ENCODE assay signal across 8 mouse cellular contexts in genomic region chr5:17556073-17556473, GRCm38 (mm10). TPM values are rescaled to one million over a fixed set of nuclear protein-coding genes. Genes with fewer than 3 reads are reported as not detected.
DNase-seq lines count a peak whose midpoint lies in the region; ATAC-seq and TF ChIP-seq lines count a peak whose summit lies in the region.

No protein-coding gene starts in this region.

- no peak overlapping the region for H3K4me3 ChIP-seq in midbrain, embryonic 12.5 days
- H3K4me3 ChIP-seq in midbrain, embryonic 10.5 days = no peak overlapping the region
- no peak overlapping the region for H3K4me3 ChIP-seq in lung, adult 2 months (replicated peaks; ENCODE audit: extremely low read depth, low read depth, low read length)
- no peak overlapping the region for H3K4me3 ChIP-seq in heart, embryonic 10.5 days

- H3K4me2 ChIP-seq in midbrain, embryonic 12.5 days (replicated peaks) = no peak overlapping the region

- no peaks in the 10 kb centered on the region for H3K4me1 ChIP-seq in midbrain, embryonic 12.5 days
- no peaks in the 10 kb centered on the region for H3K4me1 ChIP-seq in midbrain, embryonic 10.5 days
- peaks cover 7% of the 10 kb centered on the region for H3K4me1 ChIP-seq in lung, adult 2 months (ENCODE audit: control insufficient read depth, insufficient read depth, low read length)
- H3K4me1 ChIP-seq in heart, embryonic 10.5 days = peaks cover 8% of the 10 kb centered on the region; the same call in 1 of the 2 replicates

- H3K27ac ChIP-seq in midbrain, embryonic 12.5 days (replicated peaks) = no peak overlapping the region
- no peak overlapping the region for H3K27ac ChIP-seq in midbrain, embryonic 10.5 days (replicated peaks)
- H3K27ac ChIP-seq in heart, embryonic 10.5 days = no peak overlapping the region

- H3K27me3 ChIP-seq in midbrain, embryonic 12.5 days = no peaks in the 10 kb centered on the region
- no peaks in the 10 kb centered on the region for H3K27me3 ChIP-seq in midbrain, embryonic 10.5 days (ENCODE audit: low read depth, poor library complexity, severe bottlenecking)
- H3K27me3 ChIP-seq in heart, embryonic 10.5 days (ENCODE audit: insufficient read depth, poor library complexity, severe bottlenecking) = no peaks in the 10 kb centered on the region; the same call in 1 of the 2 replicates

- no peaks in the 10 kb centered on the region for H3K36me3 ChIP-seq in midbrain, embryonic 12.5 days
- no peaks in the 10 kb centered on the region for H3K36me3 ChIP-seq in midbrain, embryonic 10.5 days
- H3K36me3 ChIP-seq in heart, embryonic 10.5 days = no peaks in the 10 kb centered on the region

- no peak for DNase-seq in midbrain, embryonic 10.5 days (ENCODE audit: low spot score)
- peak; percentile 57 for DNase-seq in adrenal gland, postnatal 14 days
- DNase-seq in gonadal fat pad, adult 2 months (ENCODE audit: low read depth) = peak; percentile 98
- DNase-seq in lung, adult 2 months = peak; percentile 32
- DNase-seq in urinary bladder, postnatal 36 days (ENCODE audit: low spot score in 2 of 2) = peak; percentile 30 to 44
- DNase-seq in thymus, postnatal 25 days = no peak
- DNase-seq in heart, embryonic 10.5 days (ENCODE audit: low spot score) = no peak

- ATAC-seq in midbrain, embryonic 12.5 days (ENCODE audit: low FRiP score, low read depth) = peak; percentile 77; the same call in 1 of the 2 replicates

- no peak for TF ChIP-seq POLR2A in lung, adult 2 months (IDR thresholded peaks at IDR 0.05; ENCODE audit: borderline replicate concordance, extremely low read depth, low read depth, low read length)

- no peaks in the 10 kb centered on the region for H3K9me3 ChIP-seq in midbrain, embryonic 12.5 days
- no peaks in the 10 kb centered on the region for H3K9me3 ChIP-seq in midbrain, embryonic 10.5 days (replicated peaks)
- no peaks in the 10 kb centered on the region for H3K9me3 ChIP-seq in heart, embryonic 10.5 days

- TF ChIP-seq CTCF in lung, adult 2 months (IDR thresholded peaks at IDR 0.05; ENCODE audit: insufficient read depth, low read length) = no peak

- H3K9ac ChIP-seq in midbrain, embryonic 12.5 days (replicated peaks) = no peak overlapping the region

- WGBS in midbrain, embryonic 12.5 days = 55% methylated on average over 7 of the region's 7 CpGs
- 75% methylated on average over 7 of the region's 7 CpGs for WGBS in midbrain, embryonic 10.5 days
- 10% methylated on average over 7 of the region's 7 CpGs for WGBS in lung, adult 2 months
- WGBS in heart, embryonic 10.5 days = 32% methylated on average over 7 of the region's 7 CpGs

RNA-seq across cellular contexts. Expression of gene Sema3c, which starts 18.0 kb away (rescaled TPM):
- 17.1 and 20.1 TPM in 2 replicates for polyA plus RNA-seq in midbrain, embryonic 12.5 days (2016; fragmentation: Nextera tagmentation; extraction: Ambion mirVana)
- 10.7 and 16.1 TPM in 2 replicates for polyA plus RNA-seq in midbrain, embryonic 10.5 days (2016; fragmentation: Nextera tagmentation; extraction: Ambion mirVana)
- 12.6 and 12.9 TPM in 2 replicates for total RNA-seq in adrenal gland, postnatal 14 days (2021)
- polyA plus RNA-seq in gonadal fat pad, adult 2 months (2012; rRNA removed) = 36.7 and 38.8 TPM in 2 replicates
- 61.0 and 75.4 TPM in 2 replicates for polyA plus RNA-seq in lung, adult 2 months (2012; rRNA removed)
- polyA plus RNA-seq in heart, embryonic 10.5 days (2016; fragmentation: Nextera tagmentation; extraction: Ambion mirVana) = 25.5 and 28.3 TPM in 2 replicates

Comparison
In these comparisons a context has a peak if more than half of its experiments do, and no peak if none do; other contexts are left out.
1. DNase-seq: peak in adrenal gland, postnatal 14 days (single experiment), gonadal fat pad, adult 2 months (single experiment), lung, adult 2 months (single experiment) and urinary bladder, postnatal 36 days (2 of 2); none in midbrain, embryonic 10.5 days (single experiment), thymus, postnatal 25 days (single experiment) and heart, embryonic 10.5 days (single experiment).